Mouse (Mus musculus) spleen, embryonic (tissue): ENCODE results near the gene Arl4a.

ENCODE experiments used
- CTCF ChIA-PET: fragments of 350-600 bp; sonication (Branson Sonifier 250); formaldehyde crosslinking; loops from one replicate; lab custom pipeline; 2022; lab: Charles Lee

The Arl4a gene

DNA sequence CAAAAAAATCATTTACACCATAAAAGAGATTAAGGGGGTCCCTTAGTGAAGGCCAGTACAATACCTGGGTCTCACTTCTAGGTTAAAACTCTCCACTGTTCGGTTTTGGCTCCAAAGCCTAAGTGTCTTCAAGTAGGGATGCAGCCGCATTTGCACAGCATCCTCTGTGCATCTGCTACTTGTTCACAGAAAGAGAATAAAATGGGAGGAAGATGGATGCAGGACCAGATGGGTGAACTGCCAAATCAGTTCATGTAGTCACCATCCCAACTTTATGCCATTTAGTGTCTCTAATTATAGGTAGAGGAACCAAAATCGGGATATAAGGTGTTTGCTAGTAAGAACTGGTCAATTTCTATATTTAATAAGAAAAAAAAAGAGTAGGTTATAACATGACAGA, 69.7 kb downstream of the Arl4a start:
- CTCF ChIA-PET = no interaction called here

DNA sequence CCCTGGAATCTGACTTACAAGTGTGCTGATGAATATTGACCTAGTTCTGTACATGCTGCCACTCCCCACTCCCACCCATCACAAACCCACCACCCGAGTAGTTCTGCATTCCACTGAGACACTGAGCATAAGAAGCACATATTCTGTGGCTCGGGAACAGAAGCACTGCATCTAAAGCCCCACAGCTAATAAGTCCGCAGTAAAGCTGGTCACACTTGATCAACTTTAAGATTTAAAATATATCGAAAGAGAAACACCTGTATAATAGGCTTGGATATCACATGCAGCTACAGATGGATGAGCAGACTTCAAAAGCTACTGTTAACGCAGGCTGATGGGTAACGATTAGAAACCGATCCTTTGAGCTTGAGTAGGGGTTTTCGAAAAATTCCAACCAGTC, 78.7 kb downstream of the Arl4a start:
- CTCF ChIA-PET = no interaction called here

DNA sequence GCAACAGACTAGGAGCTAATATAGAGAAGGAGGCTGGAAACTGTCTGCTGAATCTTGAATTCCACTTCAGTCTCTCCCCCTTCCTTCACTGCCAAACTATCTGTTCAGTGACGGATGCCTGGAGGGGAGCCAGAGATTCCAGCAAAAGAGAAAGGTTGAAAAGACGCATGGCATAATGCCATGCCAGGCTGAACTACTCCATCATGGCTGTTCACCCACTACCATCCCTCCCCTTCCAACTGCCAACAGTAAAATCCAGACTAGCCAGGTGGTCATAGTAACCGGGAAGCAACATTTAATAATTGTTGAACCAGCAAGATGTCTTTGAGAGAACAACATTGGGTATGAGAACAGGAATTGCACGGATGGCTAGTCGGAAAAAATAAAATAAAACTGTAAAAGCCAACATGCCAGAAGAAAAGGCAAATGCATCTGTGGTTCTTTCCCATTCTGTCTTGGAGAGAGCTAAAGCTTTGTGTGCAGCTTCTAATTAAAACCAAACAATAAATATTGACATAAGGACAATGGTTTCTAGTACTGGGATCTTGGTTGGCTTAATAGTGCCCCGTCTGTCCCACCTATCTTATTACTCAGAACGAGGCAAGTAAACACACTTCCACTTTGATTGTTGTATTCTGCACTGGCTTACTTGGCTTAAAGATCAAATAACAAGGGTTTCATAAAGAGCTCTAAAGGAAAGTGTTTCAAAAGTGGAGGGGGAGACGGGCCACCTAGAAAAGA, 79.7 kb downstream of the Arl4a start:
- CTCF ChIA-PET = no interaction called here

DNA sequence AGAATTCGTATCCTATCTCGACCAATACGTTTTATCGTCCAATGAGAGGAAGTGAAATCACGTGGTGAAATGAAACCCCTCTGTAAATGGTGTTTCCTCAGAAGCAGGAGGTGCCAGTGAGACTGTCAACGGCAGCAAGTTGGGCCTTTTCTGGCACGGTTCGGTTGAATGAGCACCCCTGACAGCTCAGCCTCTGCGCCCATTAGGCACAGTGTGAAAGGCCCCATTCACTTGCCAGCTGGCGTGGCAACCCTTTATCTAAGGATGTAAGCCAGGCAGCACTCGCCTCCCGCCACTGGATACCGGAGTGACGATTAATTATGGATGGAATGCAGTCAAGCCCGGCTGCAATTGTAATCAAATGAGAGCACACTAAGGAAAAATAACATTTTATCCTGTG, 81.4 kb downstream of the Arl4a start:
- CTCF ChIA-PET = no interaction called here
